Mouse (Mus musculus) heart, embryonic 10.5 days (tissue): Measurements from ENCODE around the gene Gde1. TPM values are rescaled to one million over a fixed set of nuclear protein-coding genes. Genes with fewer than 3 reads are reported as not detected.

ENCODE experiments used
- DNase-seq: peaks from one replicate; pipeline ENCODE4 v3.0.0-alpha.2; 2017; ENCODE audit warnings: low spot score
- H3K27ac ChIP-seq: fragments of 300-500 bp; sonication (generic); 2 replicates; pipeline ENCODE4 v1.5.1; 2016; ENCODE audit warnings: mild to moderate bottlenecking
- H3K27me3 ChIP-seq: fragments of 300-500 bp; sonication (generic); 2 replicates; pipeline ENCODE4 v1.6.1; 2016; ENCODE audit warnings: mild to moderate bottlenecking; ENCODE audit not compliant: poor library complexity, insufficient read depth, severe bottlenecking
- H3K36me3 ChIP-seq: fragments of 300-500 bp; sonication (generic); 2 replicates; pipeline ENCODE4 v1.6.1; 2016; ENCODE audit warnings: mild to moderate bottlenecking, moderate library complexity
- H3K4me1 ChIP-seq: fragments of 300-500 bp; sonication (generic); 2 replicates; pipeline ENCODE4 v1.6.1; 2016; ENCODE audit warnings: mild to moderate bottlenecking
- H3K4me3 ChIP-seq: fragments of 300-500 bp; sonication (generic); 2 replicates; pipeline ENCODE4 v1.5.1; 2016; ENCODE audit warnings: mild to moderate bottlenecking, moderate library complexity
- H3K9me3 ChIP-seq: fragments of 300-500 bp; sonication (generic); 2 replicates; pipeline ENCODE4 v1.6.1; 2016; ENCODE audit warnings: mild to moderate bottlenecking, moderate library complexity
- WGBS: fragments of 180-500 bp; shearing (Covaris S2); methylation state at CpG from one replicate; pipeline ENCODE4 v1.1.7; 2016; 5-methylcytosine and 5-hydroxymethylcytosine counted together
- polyA plus RNA-seq: library from polyadenylated mRNA; unstranded; fragments of >200 nt; fragmentation: Nextera tagmentation; extraction: Ambion mirVana; gene quantifications from 2 replicates; pipeline ENCODE4 v1.2.1, GENCODE M21; 2016

The Gde1 gene
- polyA plus RNA-seq, 1 experiment from 2014 or later, result 64.6 TPM

GRCm38 (mm10) chr7:118725459-118725858, 19.9 kb upstream of the Gde1 start:
- peaks cover 59% of the 10 kb centered on the region for H3K36me3 ChIP-seq
- WGBS, result 83% methylated on average over 2 of the region's 2 CpGs
- no peaks in the 10 kb centered on the region for H3K4me1 ChIP-seq
- H3K4me3 ChIP-seq, result no peak overlapping the region
- H3K9me3 ChIP-seq, result no peaks in the 10 kb centered on the region
- no peaks in the 10 kb centered on the region for H3K27me3 ChIP-seq
- DNase-seq, result no peak
- no peak overlapping the region for H3K27ac ChIP-seq

GRCm38 (mm10) chr7:118723927-118724326, 18.3 kb upstream of the Gde1 start:
- H3K36me3 ChIP-seq, result peaks cover 47% of the 10 kb centered on the region
- no peak for DNase-seq

DNA sequence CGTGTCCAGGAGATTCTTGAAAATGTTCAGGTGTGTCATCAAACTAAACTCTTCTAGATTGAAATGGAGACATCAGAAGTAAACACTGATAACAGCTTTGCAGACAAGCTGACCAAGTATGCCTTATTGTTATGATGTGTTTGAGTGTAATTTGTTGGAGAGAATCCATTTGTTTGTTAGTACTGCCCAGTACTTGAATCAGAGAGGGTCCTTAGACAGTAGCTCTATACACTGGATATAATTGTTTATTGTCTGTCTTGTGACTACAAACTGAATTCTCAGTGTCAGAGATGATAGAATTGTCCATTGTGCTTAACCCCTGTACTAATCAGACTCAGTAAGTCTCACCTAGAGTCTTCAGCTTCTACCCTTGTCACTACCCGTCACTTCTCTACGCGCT, 12.5 kb upstream of the Gde1 start:
- H3K36me3 ChIP-seq, result peaks cover 31% of the 10 kb centered on the region; the same call in 1 of the 2 replicates

More at GRCm38 (mm10) chr7:118723927-118724326, 18.3 kb upstream of the Gde1 start:
- Histone ChIP-seq H3K9me3 (no peaks in the 10 kb centered on the region), H3K4me1 (no peaks in the 10 kb centered on the region), H3K27ac (no peak overlapping the region), H3K27me3 (no peaks in the 10 kb centered on the region), H3K4me3 (no peak overlapping the region)
- 87% methylated on average over 9 of the region's 9 CpGs for WGBS

GRCm38 (mm10) chr7:118714873-118715272, 9.3 kb upstream of the Gde1 start:
- Histone ChIP-seq H3K36me3 (peaks cover 14% of the 10 kb centered on the region; the same call in 1 of the 2 replicates), H3K27me3 (no peaks in the 10 kb centered on the region), H3K27ac (no peak overlapping the region), H3K4me3 (no peak overlapping the region), H3K9me3 (no peaks in the 10 kb centered on the region), H3K4me1 (peaks cover 6% of the 10 kb centered on the region; the same call in 1 of the 2 replicates)
- 67% methylated on average over 1 of the region's 1 CpGs for WGBS
- no peak for DNase-seq

More for the DNA sequence above, 12.5 kb upstream of the Gde1 start:
- Histone ChIP-seq H3K4me1 (peaks cover 2% of the 10 kb centered on the region; the same call in 1 of the 2 replicates), H3K9me3 (no peaks in the 10 kb centered on the region), H3K27me3 (no peaks in the 10 kb centered on the region), H3K27ac (no peak overlapping the region), H3K4me3 (no peak overlapping the region)
- no peak for DNase-seq
- 93% methylated on average over 4 of the region's 4 CpGs for WGBS

DNA sequence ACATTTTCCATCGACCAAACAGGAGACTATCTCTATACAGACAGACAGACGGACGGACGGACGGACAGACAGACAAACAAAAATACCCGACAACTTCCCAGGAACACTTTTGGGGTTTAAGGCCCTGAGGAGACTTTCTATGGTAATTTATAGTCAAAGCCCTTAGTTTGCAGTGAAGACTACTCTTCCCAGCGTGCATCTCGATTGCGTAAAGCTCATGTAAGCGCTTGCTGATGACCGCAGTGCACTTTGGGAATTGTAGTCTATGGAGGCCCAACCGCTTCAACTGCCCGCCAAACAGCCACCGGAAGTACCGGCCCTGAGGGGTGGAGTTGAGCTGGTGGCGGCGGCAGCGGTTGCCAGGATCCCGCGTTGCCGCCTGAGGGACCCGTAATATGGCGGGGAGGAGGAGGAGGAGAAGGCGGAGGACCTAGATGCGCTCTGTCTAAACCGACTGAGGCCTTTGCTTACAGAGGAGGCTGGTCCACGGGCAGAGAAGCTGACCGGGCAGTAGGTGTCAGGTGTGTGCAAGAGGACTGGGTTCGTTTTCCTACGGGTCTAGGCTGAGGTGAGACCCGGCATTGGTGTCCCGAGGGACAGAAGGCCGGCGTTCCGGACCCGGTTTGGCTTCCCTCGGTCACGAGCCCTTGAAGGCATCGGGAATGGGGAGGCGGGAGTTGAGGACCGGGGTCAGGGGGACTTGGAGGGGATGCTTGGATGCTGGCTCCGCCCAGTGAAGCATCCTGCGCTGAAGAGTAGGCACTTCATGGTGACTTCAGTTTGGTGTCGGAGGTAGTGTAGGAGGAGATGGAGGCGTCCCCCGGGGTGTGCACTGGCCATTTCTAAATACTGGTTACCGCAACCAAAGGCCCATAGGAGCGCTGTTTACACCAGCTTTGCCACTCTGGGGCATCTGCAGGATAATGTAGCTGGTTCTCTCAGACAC, 6.9 kb upstream of the Gde1 start, which contains the start of gene Ccp110:
Ccp110 (plus strand) TSS at position 325 of the 946 bp plus-strand sequence.
- no peaks in the 10 kb centered on the region for H3K27me3 ChIP-seq
- peaks cover 6% of the 10 kb centered on the region; the same call in 1 of the 2 replicates for H3K4me1 ChIP-seq
- H3K27ac ChIP-seq, result peak within 1 kb of the TSS; percentile 6
- DNase-seq, result peak; percentile 98
- H3K36me3 ChIP-seq, result peaks cover 6% of the 10 kb centered on the region; the same call in 1 of the 2 replicates
- under 1% methylated on average over 48 of the region's 48 CpGs for WGBS
- H3K9me3 ChIP-seq, result no peaks in the 10 kb centered on the region
- peak within 1 kb of the TSS; percentile 70 for H3K4me3 ChIP-seq

DNA sequence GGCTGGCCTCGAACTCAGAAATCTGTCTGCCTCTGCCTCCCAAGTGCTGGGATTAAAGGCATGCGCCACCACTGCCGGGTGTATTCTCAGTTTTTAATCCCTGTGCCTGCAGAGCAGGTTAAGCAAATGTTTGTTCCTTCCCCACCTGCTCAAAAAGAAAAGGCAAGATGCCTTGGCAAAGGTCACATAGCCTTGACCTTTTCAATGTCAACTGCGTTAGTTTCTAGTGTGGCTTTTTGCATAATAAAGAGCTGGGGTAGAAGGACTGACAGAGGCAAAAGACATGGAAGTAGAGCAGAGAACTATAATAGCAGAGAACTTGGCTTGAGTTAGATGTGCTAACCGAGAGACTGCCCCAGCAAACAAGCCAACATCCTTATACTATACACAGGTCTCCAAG, 5.2 kb upstream of the Gde1 start:
- peaks cover 6% of the 10 kb centered on the region; the same call in 1 of the 2 replicates for H3K4me1 ChIP-seq
- H3K27me3 ChIP-seq, result no peaks in the 10 kb centered on the region
- 0 out of 2 replicates have a peak, but pooled peaks cover 2% of the 10 kb centered on the region for H3K36me3 ChIP-seq
- H3K27ac ChIP-seq, result no peak overlapping the region
- 67% methylated on average over 5 of the region's 5 CpGs for WGBS
- no peaks in the 10 kb centered on the region for H3K9me3 ChIP-seq
- DNase-seq, result no peak
- H3K4me3 ChIP-seq, result no peak overlapping the region

DNA sequence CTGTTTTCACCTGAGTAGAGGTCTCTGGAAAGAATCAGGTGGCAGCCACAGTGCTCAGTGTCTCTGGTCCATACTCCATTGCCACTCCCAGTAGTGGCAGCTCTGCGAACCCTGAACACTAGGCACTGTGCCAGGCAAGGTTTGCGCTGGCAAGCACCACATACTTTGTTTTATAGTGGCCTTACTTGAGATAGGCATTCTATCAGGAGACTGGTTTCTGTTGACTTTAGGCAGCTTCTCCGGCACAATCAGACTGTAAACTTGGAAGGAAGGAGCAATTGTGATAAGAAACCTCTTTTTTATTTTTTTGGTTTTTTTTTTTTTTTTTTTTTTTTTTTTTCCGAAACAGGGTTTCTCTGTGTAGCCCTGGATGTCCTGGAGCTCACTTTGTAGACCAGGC, 2.4 kb upstream of the Gde1 start:
- Histone ChIP-seq H3K36me3 (no peaks in the 10 kb centered on the region), H3K9me3 (no peaks in the 10 kb centered on the region), H3K4me1 (peaks cover 12% of the 10 kb centered on the region; the same call in 1 of the 2 replicates), H3K27ac (no peak overlapping the region), H3K27me3 (no peaks in the 10 kb centered on the region), H3K4me3 (no peak overlapping the region)
- WGBS, result 58% methylated on average over 4 of the region's 4 CpGs
- no peak for DNase-seq

GRCm38 (mm10) chr7:118707216-118707615, 1.6 kb upstream of the Gde1 start:
- no peak for DNase-seq
- Histone ChIP-seq H3K27me3 (no peaks in the 10 kb centered on the region), H3K4me3 (no peak overlapping the region), H3K27ac (no peak overlapping the region), H3K36me3 (no peaks in the 10 kb centered on the region), H3K9me3 (no peaks in the 10 kb centered on the region), H3K4me1 (0 out of 2 replicates have a peak, but pooled peaks cover 9% of the 10 kb centered on the region)
- WGBS, result 60% methylated on average over 2 of the region's 2 CpGs

DNA sequence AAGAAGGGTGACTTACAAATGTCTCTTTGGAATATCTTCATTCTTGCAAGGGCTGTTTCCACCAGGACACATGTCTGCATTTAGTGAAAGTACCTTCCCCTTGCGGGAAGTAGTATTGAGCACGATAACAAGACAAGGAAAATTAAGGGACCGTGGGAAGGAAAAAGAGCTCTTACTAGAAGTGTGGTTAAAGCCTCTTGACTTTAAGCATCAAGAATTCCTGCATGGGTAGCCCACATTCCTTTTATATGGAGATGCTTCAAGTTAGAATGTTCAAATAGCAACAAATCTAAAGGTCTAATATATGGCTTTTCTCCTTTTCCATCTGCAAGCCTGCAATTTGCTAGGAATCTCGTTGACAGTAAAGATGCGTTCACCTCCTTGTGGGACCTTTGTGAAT, 910 bp upstream of the Gde1 start:
- no peak overlapping the region for H3K27ac ChIP-seq
- 0 out of 2 replicates have a peak, but pooled peaks cover 9% of the 10 kb centered on the region for H3K4me1 ChIP-seq
- 86% methylated on average over 5 of the region's 5 CpGs for WGBS
- no peak overlapping the region for H3K4me3 ChIP-seq
- DNase-seq, result no peak
- no peaks in the 10 kb centered on the region for H3K9me3 ChIP-seq
- no peaks in the 10 kb centered on the region for H3K27me3 ChIP-seq
- no peaks in the 10 kb centered on the region for H3K36me3 ChIP-seq

DNA sequence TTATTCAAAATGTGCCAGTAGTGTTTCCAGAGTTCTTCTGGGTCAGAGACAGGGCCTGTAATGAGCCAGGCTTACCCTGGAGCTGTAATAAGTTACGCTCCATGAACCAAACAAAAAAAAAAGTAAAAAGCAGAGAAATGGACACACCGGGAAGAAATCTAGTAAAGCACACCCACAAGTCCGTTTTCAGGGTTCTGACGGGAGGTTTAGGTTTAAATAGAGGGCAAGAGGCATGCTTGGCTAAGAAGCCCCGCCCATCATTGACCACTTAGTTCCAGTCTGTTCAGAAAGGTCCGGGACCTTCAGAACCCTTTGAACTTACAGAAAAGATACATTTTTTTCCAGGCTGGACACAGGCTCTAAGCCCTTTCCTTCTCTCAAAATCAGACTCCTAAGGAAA, 473 bp upstream of the Gde1 start:
- Histone ChIP-seq H3K27me3 (no peaks in the 10 kb centered on the region), H3K36me3 (no peaks in the 10 kb centered on the region), H3K4me1 (0 out of 2 replicates have a peak, but pooled peaks cover 9% of the 10 kb centered on the region), H3K4me3 (peak overlapping the region; percentile 91), H3K27ac (peak overlapping the region; percentile 95), H3K9me3 (no peaks in the 10 kb centered on the region)
- DNase-seq, result no peak
- WGBS, result 49% methylated on average over 6 of the region's 6 CpGs

DNA sequence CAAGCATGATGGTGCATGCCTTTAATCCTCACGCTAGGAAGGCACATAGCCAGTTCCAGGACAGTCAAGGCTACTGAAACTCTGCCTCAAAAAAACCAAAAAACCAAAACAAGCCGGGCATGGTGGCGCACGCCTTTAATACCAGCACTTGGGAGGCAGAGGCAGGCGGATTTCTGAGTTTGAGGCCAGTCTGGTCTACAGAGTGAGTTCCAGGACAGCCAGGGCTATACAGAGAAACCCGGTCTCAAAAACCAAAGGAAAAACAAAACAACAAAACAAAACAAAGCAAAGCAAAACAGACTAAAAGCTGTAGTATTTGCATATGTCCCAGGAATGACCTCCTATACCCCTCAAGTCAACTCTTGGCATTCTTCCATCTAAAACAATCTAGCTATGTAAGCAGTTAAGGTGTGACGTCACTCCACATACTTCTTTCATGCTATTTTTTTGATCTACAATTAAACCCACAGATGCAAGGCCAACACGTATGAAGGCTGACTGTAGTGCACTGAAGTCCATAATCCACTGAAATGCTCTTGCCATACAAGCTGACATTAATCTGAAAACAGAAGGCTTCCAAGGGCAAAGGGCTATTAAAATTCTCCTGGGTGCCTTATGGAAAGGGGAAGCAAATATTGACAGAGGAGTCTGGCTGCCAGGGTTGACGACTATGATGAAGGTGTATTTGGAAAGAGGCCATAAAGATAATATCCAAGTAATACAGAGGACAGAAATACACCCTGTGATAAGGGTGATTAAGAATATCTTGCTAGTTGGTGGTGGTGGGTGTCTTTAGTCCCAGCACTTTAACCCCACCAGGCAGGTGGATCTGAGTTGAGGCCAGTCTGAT, 1.4 kb downstream of the Gde1 start:
- peak overlapping the region; percentile 91 for H3K4me3 ChIP-seq
- H3K36me3 ChIP-seq, result no peaks in the 10 kb centered on the region
- H3K27me3 ChIP-seq, result no peaks in the 10 kb centered on the region
- H3K9me3 ChIP-seq, result no peaks in the 10 kb centered on the region
- H3K27ac ChIP-seq, result 0 out of 2 replicates have a peak overlapping the region, but pooled peaks have one; percentile 95
- 0 out of 2 replicates have a peak, but pooled peaks cover 9% of the 10 kb centered on the region for H3K4me1 ChIP-seq
- WGBS, result 78% methylated on average over 9 of the region's 9 CpGs
- DNase-seq, result no peak

DNA sequence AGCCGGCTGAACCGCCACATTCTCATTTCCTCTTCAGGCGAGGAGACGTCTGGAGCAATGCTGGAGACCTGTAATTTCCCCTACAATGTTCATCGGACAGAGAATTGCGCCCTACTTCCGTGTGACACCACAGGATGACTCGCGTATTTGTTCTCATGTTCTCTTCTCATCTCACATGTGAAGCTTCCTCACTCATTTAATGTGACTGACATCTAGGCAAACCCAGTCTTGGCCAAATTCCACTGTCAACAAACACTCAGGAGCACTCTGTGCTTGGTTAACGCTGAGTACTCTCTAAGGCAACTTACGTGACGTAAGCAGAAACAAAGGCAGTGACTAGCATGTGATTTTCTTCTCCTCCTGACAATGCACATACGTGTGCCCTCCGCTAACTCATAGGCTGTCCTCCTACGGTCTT, 2.4 kb downstream of the Gde1 start:
- 0 out of 2 replicates have a peak, but pooled peaks cover 9% of the 10 kb centered on the region for H3K4me1 ChIP-seq
- H3K27me3 ChIP-seq, result no peaks in the 10 kb centered on the region
- no peak overlapping the region for H3K4me3 ChIP-seq
- 93% methylated on average over 15 of the region's 15 CpGs for WGBS
- no peak for DNase-seq
- H3K9me3 ChIP-seq, result no peaks in the 10 kb centered on the region
- peaks cover 6% of the 10 kb centered on the region for H3K36me3 ChIP-seq
- no peak overlapping the region for H3K27ac ChIP-seq
